Mouse (Mus musculus): Measurements from ENCODE around the gene Gm10031.

DNA sequence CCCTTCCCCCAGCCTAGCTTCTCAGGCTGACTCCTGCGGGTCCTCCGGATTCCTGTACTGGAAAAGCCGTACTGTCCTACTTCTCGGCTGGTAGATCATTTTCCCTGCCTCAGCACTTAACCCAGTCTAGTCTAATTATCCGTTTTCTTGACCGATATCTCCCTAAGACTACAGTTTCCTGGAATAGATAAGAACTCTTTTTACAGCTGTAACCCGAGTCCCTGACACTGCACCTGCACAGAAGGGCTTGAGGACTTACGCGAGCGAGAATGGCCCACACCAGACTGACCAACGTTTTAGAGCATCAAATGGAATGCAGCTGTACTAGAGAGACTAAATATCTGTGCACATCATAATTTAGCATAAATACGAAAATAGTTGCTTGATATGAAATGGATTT is 20.2 kb downstream of the Gm10031 start:
- TF ChIP-seq CTCF (IDR thresholded peaks at IDR 0.05) (no peak), POLR2A (IDR thresholded peaks at IDR 0.05; ENCODE audit: insufficient read depth, low read depth, low read length) (no peak), EP300 (IDR thresholded peaks at IDR 0.05; ENCODE audit: insufficient read depth, low read depth, low read length) (no peak)
